Mouse (Mus musculus) urinary bladder, postnatal 36 days (tissue): ENCODE results near the gene Atad1.
"Not testable (repeated sequence)": the region's sequence is repeated elsewhere in the genome, so short reads cannot be mapped to it uniquely, and the experiment has no call there.

Experiments used
- DNase-seq, 2 experiments: peaks; one replicate each; pipeline ENCODE4 v3.0.0; 2022; ENCODE audit warnings: low spot score in 2 of 2, mixed read lengths in 1 of 2

The Atad1 gene

DNA sequence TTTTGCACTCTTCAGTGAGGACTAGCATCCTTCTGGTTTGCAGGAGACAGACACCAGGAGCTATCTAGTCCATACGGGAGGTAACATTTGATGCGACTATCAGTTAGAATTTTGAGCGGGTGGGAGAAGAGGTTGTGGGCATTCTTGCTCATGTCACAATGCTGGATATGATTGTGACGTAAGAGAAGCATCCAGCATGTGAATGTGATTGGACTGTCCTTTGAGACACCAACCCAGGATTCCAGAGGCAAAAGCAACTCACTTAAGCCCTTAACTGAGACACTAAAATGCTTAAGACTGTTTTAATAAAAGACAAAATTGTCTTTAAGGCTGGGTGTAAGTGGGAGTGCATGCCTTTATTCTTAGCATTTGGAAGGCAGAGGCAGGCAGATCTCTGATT, at the start of gene Atad1:
Gene Atad1 (minus strand): TSS at position 101 of the 400 bp plus-strand sequence.
- no peak for DNase-seq

DNA sequence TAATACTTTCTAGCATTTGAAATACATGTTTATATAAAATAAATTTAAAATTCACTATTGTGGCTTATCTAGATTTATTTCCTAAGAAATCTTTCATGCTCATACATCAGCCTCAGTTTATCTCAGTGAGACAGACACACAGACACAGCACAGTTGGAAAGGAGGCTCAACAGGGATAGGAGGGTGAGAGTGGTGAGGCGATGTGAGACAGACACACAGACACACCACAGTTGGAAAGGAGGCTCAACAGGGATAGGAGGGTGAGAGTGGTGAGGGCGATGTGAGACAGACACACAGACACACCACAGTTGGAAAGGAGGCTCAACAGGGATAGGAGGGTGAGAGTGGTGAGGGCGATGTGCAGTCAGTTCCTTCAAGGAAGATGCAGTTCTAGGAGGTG, 48.4 kb upstream of the Atad1 start:
- not testable (repeated sequence) for DNase-seq

DNA sequence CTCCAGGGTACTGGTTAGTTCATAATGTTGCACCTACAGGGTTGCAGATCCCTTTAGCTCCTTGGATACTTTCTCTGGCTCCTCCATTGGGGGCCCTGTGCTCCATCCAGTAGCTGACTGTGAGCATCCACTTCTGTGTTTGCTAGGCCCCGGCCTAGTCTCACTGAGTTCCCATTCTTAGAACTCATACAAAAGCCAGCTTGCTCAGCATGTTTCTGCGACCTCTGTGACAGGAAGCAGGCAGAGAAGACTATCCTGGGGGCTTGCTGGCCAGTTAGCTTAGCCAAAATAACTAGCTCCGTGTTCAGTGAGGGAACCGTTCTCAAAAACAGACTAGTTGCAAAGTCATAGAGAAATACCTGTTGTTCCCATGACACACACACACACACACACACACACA, 47.8 kb upstream of the Atad1 start:
- DNase-seq, result not testable (repeated sequence)

DNA sequence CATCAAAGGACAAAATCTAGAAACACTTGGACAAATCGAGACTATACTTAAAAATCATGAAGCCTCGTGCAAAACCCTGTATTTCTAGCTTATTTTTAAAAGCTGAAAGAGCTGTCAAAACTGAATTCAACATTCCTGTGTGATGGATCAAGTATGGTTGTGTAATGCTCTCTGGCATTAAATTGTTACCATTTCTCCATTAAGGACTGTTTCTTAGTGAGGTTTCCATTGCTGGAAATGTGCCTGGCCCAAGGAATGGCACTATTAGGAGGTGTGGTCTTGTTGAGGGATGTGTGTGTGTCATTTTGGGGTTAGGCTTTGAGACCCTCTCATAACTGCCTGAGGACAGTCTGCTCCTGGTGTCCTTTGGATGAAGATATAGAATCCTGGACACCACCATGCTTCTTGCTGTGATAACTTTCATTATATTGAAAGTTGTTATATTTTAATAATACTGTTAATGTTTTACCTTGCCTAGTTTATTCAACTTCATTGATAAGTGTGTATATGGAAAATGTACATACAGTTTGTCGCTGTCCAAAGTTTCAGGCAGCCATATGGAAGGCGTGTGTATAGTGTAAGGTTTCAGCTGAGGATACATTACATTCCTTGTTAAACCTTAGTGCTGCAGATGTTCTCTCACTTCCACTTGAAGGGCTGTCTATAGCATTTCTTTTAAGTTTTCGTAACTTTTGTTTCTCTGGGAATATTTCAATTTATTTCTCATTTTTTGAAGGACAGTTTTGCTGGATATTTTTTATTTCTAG, 41.9 kb upstream of the Atad1 start:
- DNase-seq, result no peak

DNA sequence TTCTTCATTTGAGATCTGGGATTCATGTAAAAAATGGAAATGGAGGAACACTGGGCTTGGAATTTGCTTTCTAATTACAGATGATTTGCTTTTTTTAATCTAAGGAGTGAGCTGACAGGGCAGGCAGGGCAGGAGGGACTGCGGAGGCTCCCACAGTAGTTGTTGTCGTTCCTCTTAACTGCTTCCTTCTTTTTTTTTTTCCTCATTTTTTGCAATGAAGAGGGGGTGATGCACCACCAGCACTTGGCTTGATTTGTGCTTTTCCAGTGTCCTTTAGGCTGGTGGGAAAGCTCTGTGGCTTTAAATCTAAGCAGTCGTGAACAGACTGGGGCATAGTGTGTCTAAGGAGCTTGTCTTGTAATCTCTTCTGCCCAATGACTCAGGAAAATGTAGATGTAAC, 39.5 kb upstream of the Atad1 start:
- DNase-seq, result no peak

DNA sequence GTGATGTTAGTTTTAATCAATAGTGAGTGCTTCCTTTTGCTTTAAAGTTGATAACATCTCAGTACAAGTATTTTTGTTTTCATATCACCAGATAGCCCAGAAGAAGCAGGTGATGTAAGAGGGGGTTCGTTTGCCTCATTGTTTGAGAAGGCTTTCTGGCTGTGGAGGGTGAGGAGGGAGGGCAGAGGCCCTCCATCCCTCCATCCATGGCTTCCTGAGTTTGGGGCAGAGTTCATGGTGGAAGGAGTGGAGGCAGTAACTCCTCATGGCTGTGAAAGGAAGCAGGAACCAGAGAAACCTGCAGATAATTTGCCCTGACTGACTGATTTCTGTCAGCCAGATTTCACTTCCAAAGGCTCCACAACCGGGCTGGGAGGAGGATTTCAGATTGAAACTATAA, 38.8 kb upstream of the Atad1 start:
- no peak for DNase-seq

DNA sequence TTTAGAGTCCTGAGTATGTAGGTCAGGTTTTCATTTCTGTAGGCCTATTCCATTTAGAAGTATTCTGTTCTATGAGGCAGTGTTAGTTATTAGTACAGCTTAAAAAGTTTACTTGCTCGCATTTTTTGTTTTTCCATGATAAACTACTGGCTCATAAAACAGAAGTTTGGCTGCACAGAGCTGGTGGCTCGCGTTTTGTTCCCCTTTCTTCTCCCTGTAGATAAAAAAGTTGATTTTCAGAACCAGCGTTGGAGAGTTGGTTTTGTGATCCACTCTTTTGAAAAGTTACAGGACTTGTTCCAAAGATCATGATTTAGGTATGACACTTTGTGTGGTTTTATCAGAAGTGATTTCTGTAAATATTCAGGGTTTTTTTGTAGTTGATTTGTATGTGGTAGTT, 22.9 kb upstream of the Atad1 start:
- no peak for DNase-seq

DNA sequence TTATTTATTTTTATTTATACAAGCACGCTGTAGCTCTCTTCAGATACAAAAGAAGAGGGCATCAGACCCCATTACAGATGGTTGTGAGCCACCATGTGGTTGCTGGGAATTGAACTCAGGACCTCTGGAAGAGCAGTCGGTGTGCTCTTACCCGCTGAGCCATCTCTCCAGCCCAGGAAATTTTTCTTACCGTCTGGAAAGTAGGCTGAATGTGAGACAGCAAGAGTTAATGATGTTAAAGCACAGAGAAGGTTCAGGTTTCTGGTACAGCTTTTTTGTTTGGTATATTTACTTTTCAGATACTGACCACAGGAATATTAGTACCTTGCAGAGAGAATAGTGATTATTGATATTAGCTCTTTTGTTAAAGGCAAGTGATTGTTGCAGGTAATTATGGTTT, 21.6 kb upstream of the Atad1 start:
- DNase-seq, result no peak

DNA sequence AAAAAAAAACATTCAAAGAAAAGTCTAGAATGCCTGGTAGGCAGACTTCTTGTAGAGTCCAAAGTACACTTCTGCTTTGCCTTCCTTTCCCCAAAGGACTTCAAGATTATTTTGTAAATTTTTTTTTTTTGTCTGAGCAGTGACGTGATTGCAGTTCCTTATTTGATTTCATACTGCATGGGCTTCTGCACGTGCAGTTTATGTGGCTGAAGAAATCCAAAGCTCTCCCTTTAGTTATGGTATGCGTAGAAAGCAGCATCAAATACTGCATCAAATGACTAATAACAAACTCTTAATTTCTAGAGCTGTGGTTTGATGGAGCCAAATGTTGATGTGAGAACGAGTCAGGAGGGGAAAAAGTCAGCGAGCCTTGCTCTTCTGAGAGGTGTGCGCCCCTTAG, 20.9 kb upstream of the Atad1 start:
- no peak for DNase-seq

DNA sequence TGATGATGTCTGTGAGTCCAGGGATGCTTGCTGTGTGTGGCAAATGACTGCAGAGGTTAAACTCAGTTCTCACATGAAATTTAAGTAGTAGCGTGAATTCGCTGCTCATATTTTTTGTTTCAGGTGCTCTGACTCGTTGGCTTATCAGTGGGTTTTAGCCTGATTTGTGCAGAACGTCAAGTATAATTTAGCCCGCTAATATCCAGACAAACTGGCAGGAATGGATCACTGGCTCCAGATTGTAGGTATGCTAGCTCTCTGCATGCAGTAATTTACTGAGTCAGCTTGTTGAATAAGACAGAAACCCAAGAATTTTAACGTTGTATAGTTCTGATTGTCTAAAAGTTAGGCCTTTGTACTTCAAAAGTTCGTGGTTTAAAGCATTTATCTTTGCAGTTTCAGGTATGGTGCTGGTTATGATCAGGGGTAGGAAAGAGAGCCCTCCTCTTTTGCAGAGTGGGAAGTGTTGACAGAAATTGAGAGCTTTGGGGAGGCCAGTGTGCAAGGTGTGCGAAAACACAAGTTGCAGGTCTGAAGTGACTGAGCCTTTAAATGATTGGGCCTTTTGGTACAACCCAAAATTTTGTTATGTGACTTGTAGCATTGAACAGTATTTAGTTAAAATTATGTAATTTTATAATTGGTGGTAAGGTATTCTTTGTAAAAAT, 19.9 kb upstream of the Atad1 start:
- DNase-seq, result no peak

DNA sequence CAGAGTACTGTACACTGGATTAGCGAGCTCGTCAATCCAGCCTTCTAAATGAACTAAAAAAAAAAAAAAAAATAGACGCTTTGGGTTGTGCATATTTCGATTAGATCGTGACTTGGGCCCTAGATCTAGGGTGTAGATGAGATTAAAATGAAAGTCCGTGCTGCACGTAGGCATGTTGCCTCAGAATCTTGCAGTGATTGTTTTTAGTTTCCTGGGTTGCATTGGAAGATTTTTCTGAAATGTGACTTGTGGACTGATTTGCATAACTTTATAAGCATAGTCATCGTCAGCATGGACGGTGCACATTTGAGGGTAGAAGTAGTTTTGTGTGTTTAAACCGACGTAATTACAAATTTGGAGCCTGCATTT, 19.2 kb upstream of the Atad1 start:
- no peak for DNase-seq

DNA sequence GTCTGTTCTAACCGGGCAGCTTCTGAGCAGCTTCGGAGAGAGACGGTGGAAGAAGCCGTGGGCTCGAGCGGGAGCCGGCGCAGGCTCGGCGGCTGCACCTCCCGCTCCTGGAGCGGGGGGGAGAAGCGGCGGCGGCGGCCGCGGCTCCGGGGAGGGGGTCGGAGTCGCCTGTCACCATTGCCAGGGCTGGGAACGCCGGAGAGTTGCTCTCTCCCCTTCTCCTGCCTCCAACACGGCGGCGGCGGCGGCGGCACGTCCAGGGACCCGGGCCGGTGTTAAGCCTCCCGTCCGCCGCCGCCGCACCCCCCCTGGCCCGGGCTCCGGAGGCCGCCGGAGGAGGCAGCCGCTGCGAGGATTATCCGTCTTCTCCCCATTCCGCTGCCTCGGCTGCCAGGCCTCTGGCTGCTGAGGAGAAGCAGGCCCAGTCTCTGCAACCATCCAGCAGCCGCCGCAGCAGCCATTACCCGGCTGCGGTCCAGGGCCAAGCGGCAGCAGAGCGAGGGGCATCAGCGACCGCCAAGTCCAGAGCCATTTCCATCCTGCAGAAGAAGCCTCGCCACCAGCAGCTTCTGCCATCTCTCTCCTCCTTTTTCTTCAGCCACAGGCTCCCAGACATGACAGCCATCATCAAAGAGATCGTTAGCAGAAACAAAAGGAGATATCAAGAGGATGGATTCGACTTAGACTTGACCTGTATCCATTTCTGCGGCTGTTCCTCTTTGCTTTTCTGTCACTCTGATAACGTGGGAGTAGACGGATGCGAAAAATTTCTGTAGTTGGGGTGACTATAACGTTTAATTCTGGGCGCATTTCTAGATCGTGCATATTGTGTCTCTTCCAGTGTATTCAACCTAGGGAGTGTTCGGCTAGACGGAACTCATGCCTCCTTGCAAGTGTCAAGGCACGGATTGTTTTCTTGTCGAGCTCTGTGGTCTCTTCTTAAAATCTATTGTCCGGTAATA, 18.5 kb upstream of the Atad1 start:
- peak; percentile 30 to 50 for DNase-seq

DNA sequence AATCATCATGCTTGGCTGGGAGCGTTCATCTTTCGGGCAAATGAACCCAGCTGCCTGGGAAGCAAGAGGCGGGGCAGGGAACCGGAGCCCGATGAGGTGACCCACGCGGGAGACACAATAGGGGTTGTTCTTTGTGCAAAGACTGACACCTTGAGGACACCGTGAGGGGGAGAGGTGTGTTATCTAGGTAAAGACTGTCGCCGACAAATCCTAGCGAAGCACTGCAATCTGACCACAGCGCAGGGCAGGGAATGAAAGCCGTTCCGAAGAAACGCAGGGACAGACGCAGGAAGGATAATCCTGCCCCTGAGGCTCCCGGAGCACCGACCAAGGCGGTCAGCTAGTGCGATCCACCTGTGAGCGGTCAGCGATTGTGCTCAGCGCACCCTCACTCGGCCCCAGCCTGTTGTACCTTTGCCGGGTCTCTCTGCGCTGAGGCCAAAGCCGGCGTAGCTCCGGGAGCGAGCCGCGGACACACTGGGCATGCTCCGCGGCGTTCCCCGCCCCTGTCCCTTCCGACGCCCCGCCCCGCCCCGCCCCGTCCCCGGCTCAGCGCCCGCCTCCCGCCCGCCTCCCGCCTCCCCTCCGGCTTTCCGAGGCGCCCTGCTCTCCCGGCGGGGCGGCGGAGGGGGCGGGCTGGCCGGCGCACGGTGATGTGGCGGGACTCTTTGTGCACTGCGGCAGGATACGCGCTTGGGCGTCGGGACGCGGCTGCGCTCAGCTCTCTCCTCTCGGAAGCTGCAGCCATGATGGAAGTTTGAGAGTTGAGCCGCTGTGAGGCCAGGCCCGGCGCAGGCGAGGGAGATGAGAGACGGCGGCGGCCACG, 17.5 kb upstream of the Atad1 start, which contains the start of gene Pten:
Gene Pten (plus strand): TSS at position 598 of the 826 bp plus-strand sequence.
- peak; percentile 96 to 97 for DNase-seq

DNA sequence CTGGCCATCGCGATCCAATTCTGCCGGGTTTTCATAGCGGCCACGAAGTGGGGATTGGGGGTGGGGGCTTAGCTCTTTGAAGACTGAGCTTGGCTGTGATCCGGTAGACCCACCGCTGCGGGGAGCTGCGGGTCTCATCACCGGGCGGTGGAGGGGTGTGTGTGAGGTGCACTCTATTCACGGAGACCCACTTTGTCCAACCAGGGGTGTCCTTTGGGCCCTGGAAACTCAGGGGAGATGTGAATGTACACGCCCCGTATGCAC, 17.0 kb upstream of the Atad1 start:
- DNase-seq, result no peak

DNA sequence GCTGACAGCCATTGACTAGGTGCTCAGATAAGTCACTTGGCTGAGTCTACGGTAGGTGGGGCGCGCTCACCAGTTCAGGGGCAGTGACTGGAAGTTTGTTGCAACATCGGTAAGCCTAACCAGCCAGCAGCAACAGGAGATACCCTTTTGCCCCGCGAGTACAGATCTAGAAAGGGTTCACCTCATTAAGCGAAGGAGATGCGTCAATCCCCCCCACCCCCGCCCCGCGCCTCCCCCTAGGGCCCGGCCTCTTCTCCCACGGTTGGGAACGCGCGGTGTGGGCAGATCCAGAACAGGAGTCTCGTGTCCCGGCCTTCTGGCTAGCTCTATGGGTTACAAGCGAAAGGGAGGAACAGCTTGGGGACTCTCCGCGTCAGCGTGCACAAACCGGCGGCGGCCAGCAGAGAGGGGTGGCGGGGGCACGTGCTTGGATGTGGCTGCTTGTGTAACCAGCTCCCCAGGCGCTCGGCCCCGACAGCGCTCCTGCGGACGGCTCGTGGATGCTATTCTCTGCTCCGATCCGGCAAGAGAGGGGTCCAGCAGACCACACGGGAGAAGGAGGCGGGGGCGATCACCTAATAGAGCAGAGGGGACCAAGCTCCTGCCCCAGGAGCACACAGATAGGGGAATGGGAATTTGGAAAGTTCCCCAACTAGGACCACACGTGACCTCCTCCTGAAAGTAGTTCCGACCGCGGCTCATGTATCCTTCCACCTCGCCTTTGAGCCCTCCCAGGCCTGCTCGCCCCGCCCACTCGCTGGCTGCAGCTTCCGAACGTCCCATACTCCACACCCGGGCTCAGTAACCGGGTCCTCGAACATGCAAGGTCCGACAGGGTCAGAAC, 16.4 kb upstream of the Atad1 start:
- peak; percentile 97 for DNase-seq

DNA sequence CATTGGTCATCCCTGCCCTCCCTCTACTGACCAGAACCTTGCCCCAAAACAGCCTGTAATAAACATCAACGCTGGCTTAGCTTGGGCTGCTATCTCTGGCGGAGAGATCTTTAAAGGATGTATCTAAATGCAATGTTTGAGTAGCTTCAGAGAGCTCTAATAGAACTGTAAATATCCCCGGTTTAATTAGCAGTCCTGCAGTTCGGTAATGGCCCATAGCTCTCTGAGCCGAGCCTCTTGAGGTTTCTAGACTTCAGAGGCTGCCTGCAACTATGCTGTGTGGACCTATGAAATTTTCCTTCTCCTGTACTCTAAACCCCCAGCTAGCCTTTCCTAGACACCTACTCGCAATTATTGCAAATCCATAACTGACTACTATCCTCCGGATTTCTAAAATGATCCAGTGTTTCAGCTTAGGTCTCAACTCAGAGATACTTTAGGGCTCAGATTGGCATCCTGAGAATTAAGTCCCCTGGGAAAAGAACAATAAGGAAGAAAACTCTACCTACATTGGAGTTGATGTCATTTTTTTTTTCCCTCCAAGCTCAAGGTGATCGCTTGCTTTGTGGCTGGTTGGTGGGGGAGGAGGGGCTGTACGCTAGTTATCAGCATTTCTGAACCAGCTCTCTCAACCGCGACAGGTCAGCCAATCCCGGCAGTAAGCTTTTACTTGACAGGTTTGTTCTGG, 15.7 kb upstream of the Atad1 start:
- no peak for DNase-seq

DNA sequence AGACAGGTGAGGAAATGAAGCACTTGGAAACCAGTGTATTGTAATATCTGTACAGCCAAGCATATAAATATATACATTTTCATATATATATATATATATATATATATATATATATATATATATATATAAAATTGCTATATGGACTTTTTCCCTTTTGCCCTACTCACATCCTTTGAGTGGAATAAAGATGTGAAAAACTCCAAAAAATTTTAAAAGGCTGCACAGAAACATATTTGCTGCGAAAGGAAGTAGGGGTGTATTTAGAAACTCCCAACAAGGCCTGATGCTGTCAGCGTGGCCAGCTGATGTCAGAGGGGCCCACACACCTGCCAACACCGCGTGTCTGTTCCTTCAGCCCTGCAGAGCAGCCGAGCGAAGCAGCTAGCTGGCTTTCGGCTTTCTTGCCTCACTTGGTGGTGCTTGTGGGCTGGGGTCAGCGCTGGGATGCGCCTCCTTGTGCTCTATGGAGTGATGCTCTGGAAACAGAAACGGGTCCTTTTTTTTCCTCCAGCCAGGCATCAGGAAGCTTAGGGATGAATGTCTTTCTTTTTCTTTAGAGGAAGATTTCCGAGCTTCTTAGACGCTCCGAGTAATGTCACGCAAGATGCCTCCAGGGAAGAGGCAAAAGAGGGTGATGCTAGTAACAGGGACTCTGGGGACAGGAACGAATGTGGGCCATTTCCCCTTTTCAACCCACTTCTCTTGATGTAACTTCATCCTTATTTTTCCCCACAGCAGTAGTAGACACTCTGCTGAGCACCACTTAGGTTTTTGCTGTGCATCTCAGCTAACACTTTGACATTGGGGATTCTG, 14.8 kb upstream of the Atad1 start:
- DNase-seq, result no peak

DNA sequence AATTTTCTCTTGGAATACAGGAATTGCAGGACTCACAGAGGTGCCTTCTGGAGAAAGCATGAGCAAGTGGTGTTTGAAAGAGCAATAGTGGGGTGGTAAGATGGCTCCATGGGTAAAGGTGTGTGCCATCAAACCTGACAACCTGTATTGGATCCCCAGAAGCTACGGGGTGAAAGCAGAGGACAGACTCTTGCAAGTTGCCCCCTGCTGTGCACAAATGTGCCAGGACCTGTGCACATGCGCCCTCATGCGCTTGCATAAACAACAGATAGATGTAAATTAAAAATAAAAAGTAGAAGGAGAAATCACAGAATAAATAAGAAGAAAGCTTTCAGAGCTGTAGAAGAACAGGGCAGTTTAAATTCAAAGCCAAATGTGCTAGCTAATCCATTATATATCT, 13.8 kb upstream of the Atad1 start:
- DNase-seq, result no peak

DNA sequence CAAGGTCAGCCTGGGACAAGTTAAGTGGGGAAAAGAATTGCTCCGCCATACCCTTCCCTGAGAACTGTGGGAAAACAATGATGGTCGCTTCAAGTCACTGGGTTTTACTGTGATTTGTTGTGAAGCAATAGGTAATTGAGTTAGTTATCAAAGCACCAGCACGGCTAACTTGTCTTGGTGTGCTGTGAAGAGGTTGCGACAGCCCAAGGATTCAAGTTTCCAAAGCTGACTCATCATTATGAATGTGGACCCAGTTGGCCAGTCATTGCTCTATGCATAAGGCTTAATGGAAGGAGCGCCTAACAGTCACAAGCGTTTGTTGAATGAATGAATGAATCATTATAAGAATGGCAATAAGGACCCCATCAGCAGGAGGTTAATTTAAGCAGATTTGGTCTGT, 12.8 kb upstream of the Atad1 start:
- DNase-seq, result no peak
